Mouse (Mus musculus) lung, adult 2 months (tissue): Measurements from ENCODE around the gene Bysl.

Experiments used
- CTCF ChIP-seq: fragments of 200-500 bp; IDR thresholded peaks from 2 replicates; pipeline ENCODE4 v1.5.1; 2011; ENCODE audit warnings: mild to moderate bottlenecking, low read length, control low read depth; ENCODE audit not compliant: insufficient read depth
- POLR2A ChIP-seq: fragments of 200-500 bp; IDR thresholded peaks from 2 replicates; pipeline ENCODE4 v1.6.1; 2011; ENCODE audit warnings: low read depth, mild to moderate bottlenecking, control low read depth, low read length, borderline replicate concordance; ENCODE audit errors: extremely low read depth

- TF ChIP-seq POLR2A = no peak
- no peak for TF ChIP-seq CTCF
Measured at GRCm38 (mm10) chr17:47629717-47630677, 18.7 kb upstream of the Bysl start.
